Mouse (Mus musculus): ENCODE results near the gene Ccdc141. TPM values are rescaled to one million over a fixed set of nuclear protein-coding genes. Genes with fewer than 3 reads are reported as not detected.

The Ccdc141 gene
- total RNA-seq, 2 experiments from 2014 or later = 26.7 to 35.0 TPM

DNA sequence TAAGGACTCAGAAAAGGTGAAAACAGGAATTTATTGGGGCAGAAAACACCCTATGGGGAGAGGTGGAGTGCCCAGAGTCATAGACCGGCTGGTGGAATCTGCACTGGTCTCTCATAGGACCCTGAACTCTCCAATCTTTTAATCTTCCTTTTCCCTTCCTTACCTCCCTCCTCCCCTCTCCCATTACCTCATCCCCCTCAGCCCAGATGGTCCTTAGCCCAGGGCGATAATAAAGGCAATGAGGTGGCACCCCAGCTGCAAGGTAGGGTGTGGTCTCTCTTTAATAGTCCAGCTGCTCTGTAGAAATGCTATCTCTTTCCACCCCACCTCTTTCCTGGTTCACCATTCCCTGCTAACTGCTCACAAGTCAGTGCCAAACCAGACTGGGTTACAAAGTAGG lies 7.0 kb upstream of the Ccdc141 start:
- intact Hi-C loops (cut with DNase I; ENCODE audit: low total_unique reads) = no loop called here
- no peak for DNase-seq

DNA sequence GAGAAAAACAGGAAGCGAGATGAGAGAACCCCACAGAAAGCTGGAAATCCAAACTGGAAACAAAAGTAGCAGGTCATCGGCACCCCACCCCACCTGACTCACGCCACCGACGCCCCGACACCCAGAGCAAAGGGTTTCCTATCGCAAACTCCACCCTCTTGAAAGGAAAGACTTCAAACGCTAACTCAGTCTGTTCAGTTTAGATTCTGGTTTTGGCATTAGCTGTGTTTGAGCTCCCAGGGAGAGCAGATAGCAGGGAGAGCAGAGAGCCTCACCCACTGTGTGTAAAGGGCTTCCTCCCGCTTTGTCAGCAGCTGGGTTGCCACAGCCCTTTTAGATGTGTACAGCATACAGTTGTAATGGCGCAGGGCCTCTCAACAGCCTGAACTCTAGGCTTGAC lies 6.0 kb upstream of the Ccdc141 start:
- DNase-seq = no peak
- intact Hi-C loops (cut with DNase I; ENCODE audit: low total_unique reads) = no loop called here

DNA sequence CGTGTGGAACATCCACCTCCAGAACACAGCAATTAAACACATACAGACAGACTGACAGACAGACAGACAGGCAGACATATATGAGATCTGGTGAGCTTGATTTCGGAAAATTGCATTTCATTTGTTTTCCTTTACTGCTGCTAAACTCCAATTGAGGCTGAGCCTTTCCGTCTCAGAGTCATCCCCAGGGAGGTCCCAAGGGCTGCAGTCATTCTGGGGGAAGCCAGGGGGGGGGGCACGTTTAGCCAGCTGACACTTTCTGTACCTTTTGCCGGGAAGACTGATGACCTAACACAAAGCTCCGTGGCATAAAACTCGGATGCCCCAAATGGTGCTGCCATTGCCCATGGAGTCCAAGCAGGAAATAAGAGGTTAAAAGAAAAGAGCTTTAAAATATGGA lies 5.0 kb upstream of the Ccdc141 start:
- no peak for DNase-seq
- intact Hi-C loops (cut with DNase I; ENCODE audit: low total_unique reads) = no loop called here

DNA sequence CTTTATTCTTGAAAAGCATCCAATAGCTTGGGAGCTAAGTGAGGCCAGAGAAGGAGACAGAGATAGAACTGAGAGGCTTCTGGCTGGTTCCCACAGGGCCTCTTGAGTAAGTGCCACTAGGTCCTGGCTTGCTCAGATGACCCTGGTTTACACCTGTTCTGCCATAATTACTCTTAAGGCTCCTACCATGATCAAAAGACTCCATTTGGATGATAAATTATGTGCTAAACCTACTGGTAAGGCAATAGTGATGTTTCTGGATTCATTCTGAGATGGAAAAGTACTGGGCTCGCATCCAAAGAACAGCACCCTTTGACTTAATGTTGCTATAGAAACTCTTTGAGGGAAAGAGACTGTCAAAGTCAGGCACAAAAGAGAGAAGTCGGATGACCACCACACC lies 3.9 kb upstream of the Ccdc141 start:
- DNase-seq = no peak
- intact Hi-C loops (cut with DNase I; ENCODE audit: low total_unique reads) = no loop called here

DNA sequence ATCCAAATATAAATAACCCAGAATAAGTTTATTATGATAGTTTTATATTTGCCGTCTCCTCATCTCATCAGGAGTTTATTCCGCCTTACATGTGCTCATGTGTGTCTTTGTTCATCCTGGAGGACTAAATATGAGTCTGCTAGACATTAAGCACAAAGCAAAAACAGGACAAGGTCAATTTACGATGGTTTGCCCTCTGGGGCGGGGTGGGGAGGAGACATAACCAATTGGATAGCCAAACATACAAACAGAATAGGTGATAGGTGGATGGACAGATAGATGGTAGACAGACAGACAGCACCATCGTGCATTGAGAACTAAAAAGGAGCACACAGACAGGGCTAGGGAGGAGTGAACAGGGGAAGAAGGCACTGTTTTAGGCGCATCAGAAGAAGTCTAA lies 3.4 kb upstream of the Ccdc141 start:
- intact Hi-C loops (cut with DNase I; ENCODE audit: low total_unique reads) = no loop called here
- no peak for DNase-seq

DNA sequence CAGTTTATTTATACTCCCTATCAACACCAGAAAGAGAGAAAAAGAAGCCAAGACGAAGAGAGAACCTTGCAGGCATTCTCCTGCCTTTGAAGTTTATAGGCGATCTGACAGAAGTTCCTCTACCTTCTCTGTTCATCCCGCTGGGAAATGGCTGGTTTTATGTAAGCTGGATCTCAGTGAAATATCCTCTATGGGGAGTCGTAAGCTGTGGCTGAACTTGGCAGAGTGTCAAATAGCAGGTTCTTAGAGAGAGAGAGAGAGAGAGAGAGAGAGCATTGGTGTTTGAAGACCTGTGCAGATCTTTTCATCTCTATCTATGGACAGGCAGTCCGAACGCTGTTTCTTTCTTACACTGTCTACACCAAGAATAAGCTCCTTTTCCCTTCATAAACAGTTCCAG lies 2.9 kb upstream of the Ccdc141 start:
- DNase-seq = no peak
- intact Hi-C loops (cut with DNase I; ENCODE audit: low total_unique reads) = no loop called here

DNA sequence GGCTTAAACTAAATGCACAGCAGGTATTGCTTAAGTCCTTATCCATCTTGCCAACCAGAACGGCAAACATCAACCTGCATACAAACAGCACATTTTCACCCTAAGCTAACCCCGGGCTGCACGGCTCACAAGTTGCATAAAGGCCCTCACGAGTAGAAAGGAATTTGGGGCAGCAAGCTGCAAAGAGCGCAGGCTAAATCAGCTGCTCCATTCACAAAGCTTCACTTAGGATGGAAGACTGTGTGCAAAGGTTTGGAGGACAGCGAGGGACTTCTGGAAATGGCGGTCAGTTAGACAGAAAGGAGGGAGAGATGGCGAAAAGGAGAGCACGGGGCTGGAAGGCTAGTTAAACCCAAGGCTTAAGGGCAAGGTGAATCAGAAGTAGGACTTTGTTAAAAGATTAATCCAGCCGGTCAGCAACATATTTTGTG lies 1.8 kb upstream of the Ccdc141 start:
- no peak for DNase-seq
- intact Hi-C loops (cut with DNase I; ENCODE audit: low total_unique reads) = no loop called here

DNA sequence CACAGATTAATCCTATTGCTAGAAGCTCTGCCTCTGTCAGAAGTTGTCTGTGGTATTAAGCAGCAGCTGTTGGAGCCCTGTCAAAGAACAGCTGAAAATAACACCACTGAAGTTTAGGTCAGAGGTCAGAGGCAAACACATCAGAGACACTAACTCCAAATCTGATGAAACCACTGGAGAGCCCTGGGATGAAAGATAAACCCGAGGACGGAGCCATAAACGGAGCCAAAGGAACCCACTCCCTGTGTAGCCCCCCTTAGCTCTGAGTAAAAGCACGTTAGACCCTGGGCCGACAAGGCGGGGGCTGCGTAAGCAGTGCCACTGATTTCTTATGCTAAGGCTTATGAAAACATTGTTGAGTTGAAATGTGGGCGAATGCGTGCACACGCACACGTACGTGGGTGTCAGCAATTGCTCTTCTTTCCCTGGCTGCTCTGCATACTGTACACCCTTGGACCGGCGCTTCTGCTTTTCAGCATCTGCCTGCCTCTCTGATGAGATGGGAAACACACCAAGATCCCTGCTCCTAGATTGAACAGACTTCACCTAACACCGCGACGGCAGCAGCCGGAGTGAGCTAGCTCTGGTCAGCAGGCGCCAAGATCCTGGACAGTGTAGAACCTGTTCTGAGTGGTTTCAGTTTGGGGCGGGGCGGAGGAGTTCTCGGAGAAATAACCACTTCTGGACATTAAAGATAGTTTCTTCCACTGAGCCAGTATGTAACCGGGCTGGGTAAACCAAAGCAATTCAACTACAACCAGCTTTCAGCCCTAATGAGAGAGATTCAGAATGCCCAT lies 1.2 kb upstream of the Ccdc141 start:
- intact Hi-C loops (cut with DNase I; ENCODE audit: low total_unique reads) = no loop called here
- DNase-seq = peak; percentile 18

DNA sequence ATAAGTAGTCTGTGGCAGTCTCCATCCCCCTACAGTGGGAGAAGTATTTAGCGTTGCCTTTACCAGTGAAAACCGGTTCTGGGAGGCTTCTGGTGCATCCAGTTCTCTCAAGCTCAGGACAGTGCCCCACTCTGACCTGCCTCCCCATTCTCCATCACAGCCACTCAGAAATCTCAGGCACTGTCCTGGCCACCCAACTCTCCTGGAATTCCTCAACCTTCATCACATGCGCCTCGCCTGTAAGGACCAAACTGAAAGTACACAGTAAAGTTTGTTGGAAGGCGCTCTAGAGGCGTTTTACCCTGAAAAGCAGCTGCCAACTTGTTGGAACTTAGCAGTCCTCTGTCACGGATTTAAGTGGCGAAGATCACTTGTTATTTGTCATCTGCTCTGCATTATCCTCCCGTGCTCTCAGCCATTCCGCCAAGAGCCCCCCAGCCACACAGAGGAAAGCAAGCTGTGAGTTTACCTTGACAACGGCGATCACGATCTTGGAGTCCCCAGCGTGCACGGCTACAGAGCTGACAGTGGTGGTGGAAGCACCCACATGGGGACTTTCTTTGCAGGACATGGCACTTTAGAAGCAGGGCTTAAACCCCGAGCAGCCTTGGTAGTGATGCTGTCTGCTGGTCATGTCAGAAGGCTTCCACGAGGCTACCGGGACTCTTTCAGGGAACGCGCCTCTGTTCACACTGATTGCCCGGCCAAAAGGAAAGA lies 362 bp downstream of the Ccdc141 start:
- intact Hi-C loops (cut with DNase I; ENCODE audit: low total_unique reads) = no loop called here
- DNase-seq = peak; percentile 31

DNA sequence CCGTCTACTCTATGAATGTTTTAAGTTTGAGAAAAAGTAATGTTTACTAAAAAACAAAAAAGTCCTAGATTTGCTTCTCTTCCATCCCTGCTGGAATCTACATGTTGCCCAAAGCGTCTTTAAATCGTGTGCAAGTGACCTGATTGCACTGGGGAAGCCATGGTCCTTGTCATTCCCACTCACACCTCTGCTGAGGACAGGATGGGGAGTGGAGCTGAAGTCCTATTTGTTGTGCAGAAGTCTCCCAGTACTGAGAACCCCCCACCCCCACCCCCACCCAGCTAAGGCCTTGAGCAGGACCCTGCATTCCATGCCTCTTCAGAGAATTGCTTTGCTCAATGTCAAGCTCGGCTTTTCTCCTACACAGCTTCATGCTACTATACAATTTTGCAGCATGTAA lies 1.2 kb downstream of the Ccdc141 start:
- intact Hi-C loops (cut with DNase I; ENCODE audit: low total_unique reads) = no loop called here
- no peak for DNase-seq

DNA sequence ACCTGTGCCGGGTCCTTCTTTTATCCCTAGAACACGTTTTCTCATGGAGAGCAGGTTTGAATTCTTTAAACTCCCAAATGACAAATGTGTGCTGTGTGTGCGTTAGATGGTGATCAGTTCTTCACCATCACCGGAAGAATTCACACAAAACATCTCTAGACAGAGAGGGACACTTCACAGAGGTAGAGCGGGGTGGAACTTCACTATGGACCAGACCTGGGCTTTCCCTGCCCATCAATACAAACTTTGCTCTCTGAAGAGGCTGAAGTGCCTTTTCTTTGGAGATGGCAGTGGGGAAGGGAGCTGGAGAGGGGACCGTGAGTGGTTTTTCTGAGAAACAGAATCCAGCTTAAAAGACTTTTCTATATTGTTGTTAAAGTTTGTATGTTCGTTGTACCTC lies 1.7 kb downstream of the Ccdc141 start:
- intact Hi-C loops (cut with DNase I; ENCODE audit: low total_unique reads) = no loop called here
- no peak for DNase-seq

DNA sequence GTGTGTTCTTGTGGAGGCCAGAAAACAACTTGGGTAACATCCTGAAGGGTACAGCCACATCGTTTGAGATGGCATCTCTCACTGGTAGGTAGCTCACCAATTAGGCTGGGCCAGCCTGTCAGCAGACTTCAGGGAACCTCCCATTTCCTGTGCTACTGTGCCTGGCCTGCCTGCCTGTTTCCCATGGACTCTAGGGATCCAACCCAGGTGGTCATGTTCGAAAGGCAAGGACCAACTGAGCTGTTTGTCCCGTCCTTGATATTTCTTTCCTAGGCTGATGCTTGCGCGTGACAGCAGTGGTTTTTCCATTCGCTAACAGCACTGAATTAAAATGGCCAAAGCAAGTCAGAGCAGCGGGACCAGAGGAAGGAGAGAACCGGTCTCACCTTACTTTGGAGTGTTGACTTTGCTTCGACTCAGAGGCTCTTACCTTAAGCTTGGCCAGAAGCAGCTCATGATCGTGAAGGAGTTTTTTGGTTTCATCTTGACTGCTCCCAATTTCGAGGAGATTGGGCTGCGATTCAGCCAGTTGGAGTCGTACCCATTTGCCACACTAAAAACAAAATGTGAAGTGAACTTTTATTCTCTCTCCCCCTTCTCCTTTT lies 2.3 kb downstream of the Ccdc141 start:
- intact Hi-C loops (cut with DNase I; ENCODE audit: low total_unique reads) = no loop called here
- DNase-seq = no peak

DNA sequence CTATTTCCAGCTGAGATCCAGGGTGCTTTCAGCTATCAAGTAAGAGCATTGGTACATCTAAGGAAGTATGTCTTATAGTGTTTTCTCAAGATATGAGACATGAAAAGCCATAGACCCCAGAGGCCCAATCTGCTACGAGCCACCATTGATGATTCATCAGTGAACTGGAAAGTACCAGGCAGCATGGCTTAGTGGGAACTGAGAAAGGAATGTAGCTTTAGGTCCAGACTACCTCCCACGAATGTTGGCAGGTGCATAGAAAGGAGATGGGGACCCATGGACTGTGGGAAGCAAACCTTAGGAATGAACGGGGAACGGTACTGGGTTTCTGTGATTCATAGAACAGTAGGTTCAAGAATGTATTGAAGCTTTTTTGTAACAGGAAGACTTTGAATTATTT lies 4.1 kb downstream of the Ccdc141 start:
- intact Hi-C loops (cut with DNase I; ENCODE audit: low total_unique reads) = no loop called here

DNA sequence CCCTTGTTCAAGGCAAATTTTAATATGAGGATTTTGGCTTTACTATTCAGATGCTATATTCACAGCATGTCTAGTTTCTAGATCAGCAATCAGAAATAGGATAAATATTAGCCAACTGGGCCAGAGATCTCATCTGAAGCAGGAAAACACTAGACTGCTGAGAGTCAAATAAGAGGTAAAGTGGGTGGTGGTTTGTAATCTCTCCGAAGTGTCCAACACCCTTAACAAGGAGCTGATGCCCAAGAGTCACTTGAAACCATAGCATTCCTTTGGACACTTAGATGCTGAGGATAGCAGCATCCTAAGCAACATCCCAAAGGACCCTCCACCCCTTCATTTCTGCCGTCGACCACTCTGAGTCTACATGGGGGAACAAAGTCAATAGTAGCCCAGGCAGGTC lies 5.8 kb downstream of the Ccdc141 start:
- DNase-seq = no peak
- intact Hi-C loops (cut with DNase I; ENCODE audit: low total_unique reads) = no loop called here

More for the DNA sequence above, 4.1 kb downstream of the Ccdc141 start:
- no peak for DNase-seq

DNA sequence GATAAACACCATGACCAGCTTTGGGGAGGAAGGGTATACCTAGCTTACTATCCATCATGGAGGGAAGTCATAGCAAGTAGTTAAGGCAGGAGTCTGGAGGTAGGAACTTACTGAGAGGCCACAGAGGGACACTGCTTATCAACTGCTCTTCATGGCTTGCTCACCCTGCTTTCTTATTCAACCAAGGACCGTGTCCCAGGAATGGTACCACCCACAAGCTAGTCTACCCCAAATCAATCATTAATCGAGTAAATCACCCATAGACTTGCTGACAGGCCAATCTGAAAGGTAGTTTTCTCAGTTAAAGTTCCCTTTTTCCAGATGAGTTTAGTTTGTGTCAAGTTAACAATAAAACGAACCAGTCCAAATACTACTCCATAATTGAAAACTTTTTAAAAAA lies 7.1 kb downstream of the Ccdc141 start:
- DNase-seq = no peak
- intact Hi-C loops (cut with DNase I; ENCODE audit: low total_unique reads) = no loop called here

DNA sequence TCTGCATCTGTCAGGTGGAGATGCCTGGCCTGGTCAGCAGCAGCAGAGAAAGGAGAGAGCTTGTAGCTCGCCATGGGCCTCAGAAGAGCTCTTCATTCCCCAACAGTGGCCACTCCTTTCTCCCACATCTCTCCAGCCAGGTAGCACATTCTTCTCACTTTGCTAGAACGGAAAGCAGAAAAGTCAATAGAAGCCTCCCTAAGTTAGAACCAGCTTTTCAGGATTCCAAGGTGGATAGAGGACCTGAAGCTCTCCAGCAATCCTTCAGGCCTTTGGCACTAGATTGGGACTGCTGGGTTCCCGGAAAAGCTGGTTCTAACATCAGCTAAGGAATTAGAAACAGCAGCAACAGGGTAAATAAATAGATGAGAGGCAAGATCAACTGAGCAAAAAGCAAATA lies 8.3 kb downstream of the Ccdc141 start:
- no peak for DNase-seq
- intact Hi-C loops (cut with DNase I; ENCODE audit: low total_unique reads) = no loop called here

DNA sequence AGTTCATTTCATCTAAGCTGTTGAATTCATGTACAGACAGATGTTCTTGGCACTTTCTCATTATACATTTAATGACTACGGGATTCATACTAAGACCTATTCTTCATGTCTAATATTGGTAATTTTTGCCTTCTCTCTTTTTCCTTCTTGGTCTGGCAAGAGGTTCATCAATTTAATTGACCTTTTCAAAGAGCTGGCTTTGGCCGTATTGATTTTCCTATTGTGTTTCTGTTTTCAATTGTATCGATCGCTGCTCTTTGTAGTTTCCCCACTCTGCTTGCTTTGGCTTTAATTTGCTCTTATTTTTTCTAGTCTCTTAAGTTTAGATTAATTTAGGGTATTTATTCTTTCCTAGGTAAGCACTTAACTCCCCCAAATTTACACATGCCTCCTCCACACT lies 12.9 kb downstream of the Ccdc141 start:
- intact Hi-C loops (cut with DNase I; ENCODE audit: low total_unique reads) = no loop called here
- no peak for DNase-seq

DNA sequence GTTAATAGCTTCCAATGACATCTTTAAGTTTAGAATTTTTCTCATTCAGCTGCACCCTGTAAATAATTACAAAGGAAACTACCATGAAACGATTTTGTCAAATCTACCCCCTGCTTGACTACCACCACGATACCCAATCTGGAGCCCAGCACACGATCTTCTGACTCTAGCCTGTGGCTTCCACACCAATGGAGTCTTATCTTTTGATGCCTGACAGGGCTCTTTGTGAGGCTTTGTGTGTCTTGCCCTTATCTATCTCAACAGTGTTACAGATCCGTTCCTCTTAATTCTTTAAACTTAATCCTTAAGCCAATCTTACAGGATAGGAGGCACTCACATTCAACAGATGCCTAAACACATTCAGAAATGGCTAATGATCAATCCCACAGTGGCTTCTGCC lies 16.4 kb downstream of the Ccdc141 start:
- intact Hi-C loops (cut with DNase I; ENCODE audit: low total_unique reads) = no loop called here
- DNase-seq = no peak

DNA sequence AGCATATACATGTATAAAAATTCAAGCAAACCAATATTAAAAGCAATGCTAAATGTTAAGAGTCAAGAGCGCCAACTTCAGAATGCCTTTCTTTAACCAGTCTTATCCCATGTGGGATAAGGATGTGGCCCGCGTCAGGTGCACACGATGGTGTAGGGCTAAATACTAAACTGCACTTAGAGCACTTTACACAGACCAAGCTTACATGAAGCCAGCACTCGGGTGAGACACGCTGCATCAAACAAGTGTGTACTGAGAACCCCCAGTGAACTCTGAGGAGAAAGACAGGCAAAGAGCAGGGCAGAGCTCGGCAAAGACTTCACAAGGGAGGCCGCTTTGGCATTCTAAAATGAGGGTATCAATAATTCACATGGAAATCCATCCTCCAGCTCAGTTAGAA lies 19.2 kb downstream of the Ccdc141 start:
- no peak for DNase-seq
- intact Hi-C loops (cut with DNase I; ENCODE audit: low total_unique reads) = no loop called here

DNA sequence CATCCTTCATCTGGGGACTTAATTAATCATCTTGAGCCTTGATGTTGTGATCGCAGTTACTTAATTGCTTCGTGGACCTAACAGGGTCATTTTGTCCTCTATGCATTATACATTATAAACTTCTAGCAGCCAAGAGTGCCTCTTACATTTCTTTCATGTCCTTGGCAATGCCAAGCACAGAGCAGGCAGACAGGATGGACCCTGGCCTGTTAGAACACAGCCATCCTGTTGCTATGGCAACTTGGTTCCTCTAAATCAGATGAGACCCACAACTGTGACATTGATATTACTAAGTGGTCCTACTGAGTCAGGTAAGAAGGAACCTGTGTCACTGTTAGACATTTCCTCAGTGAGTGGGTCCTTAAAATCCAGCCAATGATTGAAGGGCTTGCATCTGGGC lies 20.9 kb downstream of the Ccdc141 start:
- intact Hi-C loops (cut with DNase I; ENCODE audit: low total_unique reads) = no loop called here
- no peak for DNase-seq

DNA sequence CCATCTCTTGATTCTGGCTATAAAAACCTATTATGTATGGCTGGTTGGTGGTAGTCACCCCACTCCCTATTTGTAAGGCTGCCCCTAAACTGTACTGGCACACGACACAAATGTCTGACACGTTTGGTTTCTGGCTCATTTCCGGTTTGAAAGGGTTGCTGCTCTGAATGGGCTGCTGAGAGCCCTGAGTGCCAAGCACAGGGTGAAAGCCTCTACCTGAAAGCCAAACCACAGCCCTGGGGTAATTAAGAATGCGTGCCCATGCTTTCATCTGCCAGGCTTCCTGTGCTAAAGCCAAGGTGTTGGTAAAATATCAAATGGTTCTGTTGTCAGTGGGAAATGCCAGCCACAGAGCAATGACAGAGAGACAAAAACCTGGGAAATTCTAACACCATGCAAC lies 22.2 kb downstream of the Ccdc141 start:
- intact Hi-C loops (cut with DNase I; ENCODE audit: low total_unique reads) = no loop called here
- no peak for DNase-seq
